Comparison of ENCODE assay signal across 22 mouse cellular contexts in the genomic region with DNA sequence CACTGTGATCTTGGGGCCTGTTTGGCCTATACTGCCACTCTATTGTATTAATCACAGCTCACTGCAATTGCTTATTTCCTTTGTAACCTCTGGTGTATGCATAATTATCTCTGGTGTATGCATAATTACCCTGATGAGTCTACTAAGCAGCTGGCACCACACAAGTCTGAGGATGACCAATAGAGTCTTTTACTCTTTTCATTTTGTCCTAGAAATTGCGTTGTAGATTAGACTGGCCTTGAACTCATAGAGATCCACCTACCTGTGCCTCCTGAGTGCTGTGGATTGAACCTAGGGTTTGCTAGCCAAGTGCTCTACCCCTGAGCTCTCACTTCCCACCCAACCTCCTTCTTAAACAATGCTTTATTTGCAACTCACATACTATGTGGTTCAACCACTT. TPM values are rescaled to one million over a fixed set of nuclear protein-coding genes. Genes with fewer than 3 reads are reported as not detected.
DNase-seq lines count a peak whose midpoint lies in the region; TF ChIP-seq lines count a peak whose summit lies in the region.
"Had no signal": no experiment of that assay in that cellular context is flagged by ENCODE, and none has a peak within 500 bp of the region (broad histone marks: within the 10 kb centered on the region; RNA-seq: fewer than 3 reads in every experiment).

No protein-coding gene starts in this region.

- TF ChIP-seq POLR2A in cerebellum, adult 2 months (IDR thresholded peaks at IDR 0.05; ENCODE audit: borderline replicate concordance, insufficient read depth, low read length) = no peak
- no peak for TF ChIP-seq POLR2A in heart, adult 2 months (IDR thresholded peaks at IDR 0.05; ENCODE audit: insufficient read depth, low read depth, low read length)

- WGBS in limb, embryonic 10.5 days = 100% methylated on average over 1 of the region's 1 CpGs
- whole genome bisulfite sequencing in cerebellum, adult 2 months = 58% methylated on average over 1 of the region's 1 CpGs
- 98% methylated on average over 1 of the region's 1 CpGs for WGBS in heart, adult 2 months

- no peak overlapping the region for H3K4me3 ChIP-seq in layer of hippocampus, adult 2 months
- no peak overlapping the region for H3K4me3 ChIP-seq in limb, embryonic 10.5 days
- H3K4me3 ChIP-seq in cerebellum, adult 2 months (replicated peaks; ENCODE audit: insufficient read depth, low read depth, low read length) = no peak overlapping the region
- H3K4me3 ChIP-seq in heart, adult 2 months = no peak overlapping the region
- H3K4me3 ChIP-seq: embryonic facial prominence, embryonic 12.5 days; forebrain, embryonic 15.5 days; heart, embryonic 15.5 days; hindbrain, embryonic 10.5 days had no signal

- TF ChIP-seq EP300 in heart, adult 2 months (IDR thresholded peaks at IDR 0.05; ENCODE audit: insufficient read depth, low read depth, low read length) = no peak

- H3K36me3 ChIP-seq in limb, embryonic 10.5 days = peaks cover 15% of the 10 kb centered on the region
- peaks cover 6% of the 10 kb centered on the region for H3K36me3 ChIP-seq in heart, adult 2 months (ENCODE audit: control insufficient read depth, insufficient read depth, low read length)

- H3K79me2 ChIP-seq in heart, adult 2 months (replicated peaks; ENCODE audit: control insufficient read depth, insufficient read depth, low read length) = no peaks in the 10 kb centered on the region

- peak overlapping the region; percentile 83 for H3K27ac ChIP-seq in layer of hippocampus, adult 2 months
- H3K27ac ChIP-seq in limb, embryonic 10.5 days = peak overlapping the region; percentile 83; the same call in 1 of the 2 replicates
- H3K27ac ChIP-seq in cerebellum, adult 2 months (ENCODE audit: insufficient read depth, low read length) = no peak overlapping the region
- H3K27ac ChIP-seq in heart, adult 2 months = no peak overlapping the region
- H3K27ac ChIP-seq: embryonic facial prominence, embryonic 12.5 days; forebrain, embryonic 15.5 days; heart, embryonic 15.5 days; hindbrain, embryonic 10.5 days had no signal

- peaks cover 47% of the 10 kb centered on the region for H3K4me1 ChIP-seq in limb, embryonic 10.5 days
- H3K4me1 ChIP-seq in cerebellum, adult 2 months (ENCODE audit: control insufficient read depth, insufficient read depth, low read length) = peaks cover 18% of the 10 kb centered on the region
- H3K4me1 ChIP-seq in heart, adult 2 months (ENCODE audit: control insufficient read depth, insufficient read depth, low read length) = peaks cover 6% of the 10 kb centered on the region; the same call in 1 of the 2 replicates

- intact Hi-C loops in heart, adult 2 months (cut with DNase I) = no loop called here

- DNase-seq in layer of hippocampus, adult 2 months (ENCODE audit: low spot score in 2 of 2) = no peak
- DNase-seq in layer of hippocampus, adult 9-10 months (ENCODE audit: low spot score) = no peak
- peak; percentile 74 for DNase-seq in retina, postnatal 1 day
- DNase-seq in retina, embryonic 14.5 days (ENCODE audit: low spot score) = no peak
- peak; percentile 59 for DNase-seq in A20 (ENCODE audit: low read depth, low spot score)
- no peak for DNase-seq in limb, embryonic 10.5 days (ENCODE audit: low spot score)
- no peak for DNase-seq in cerebellum, adult 2 months
- no peak for DNase-seq in heart, adult 2 months
- DNase-seq: adrenal gland, adult 8-10 months; adrenal gland, postnatal 36 days; B cell, adult 2 months; cerebellum, adult 8-10 months; cerebellum, postnatal 25 days; gastrocnemius, postnatal 36 days; heart, adult 18-20 months; heart, postnatal 14 days had no signal

- H3K27me3 ChIP-seq in limb, embryonic 10.5 days (ENCODE audit: low read depth, poor library complexity, severe bottlenecking) = no peaks in the 10 kb centered on the region
- no peaks in the 10 kb centered on the region for H3K27me3 ChIP-seq in cerebellum, adult 2 months (ENCODE audit: control insufficient read depth, insufficient read depth, low read length)
- no peaks in the 10 kb centered on the region for H3K27me3 ChIP-seq in heart, adult 2 months (ENCODE audit: control insufficient read depth, insufficient read depth, low read length)
- H3K27me3 ChIP-seq: embryonic facial prominence, embryonic 12.5 days; forebrain, embryonic 15.5 days; heart, embryonic 15.5 days had no signal

- no peak for TF ChIP-seq CTCF in layer of hippocampus, adult 2 months (conservative IDR thresholded peaks at IDR 0.05)
- TF ChIP-seq CTCF in cerebellum, adult 2 months (IDR thresholded peaks at IDR 0.05; ENCODE audit: borderline replicate concordance, insufficient read depth, low read depth, low read length) = no peak
- no peak for TF ChIP-seq CTCF in heart, adult 2 months (IDR thresholded peaks at IDR 0.05)

- no peak overlapping the region for H3K9ac ChIP-seq in heart, adult 2 months (ENCODE audit: low read depth, low read length)
- H3K9ac ChIP-seq: embryonic facial prominence, embryonic 12.5 days; forebrain, embryonic 15.5 days; heart, embryonic 15.5 days had no signal

- H3K9me3 ChIP-seq in limb, embryonic 10.5 days (replicated peaks) = no peaks in the 10 kb centered on the region
- H3K9me3 ChIP-seq: embryonic facial prominence, embryonic 12.5 days; forebrain, embryonic 15.5 days; G1E; heart, embryonic 15.5 days; hindbrain, embryonic 10.5 days had no signal

RNA-seq across cellular contexts. Expression of a gene that starts 10.3 kb away (rescaled TPM):
- 10 to 100 TPM; 70.4 to 82.6 TPM for total RNA-seq in layer of hippocampus, adult 2 months (2021)
- polyA plus RNA-seq in limb, embryonic 10.5 days (2016; fragmentation: Nextera tagmentation; extraction: Ambion mirVana) = 132 and 157 TPM in 2 replicates
- 41.6 and 45.7 TPM in 2 replicates for polyA plus RNA-seq in cerebellum, adult 2 months (2012; rRNA removed)
- 10 to 100 TPM; 41.4 to 41.9 TPM for total RNA-seq in heart, adult 2 months (2021)
- polyA plus RNA-seq in heart, adult 2 months (2012; rRNA removed) = 9.3 and 13.6 TPM in 2 replicates

RNA-seq across cellular contexts. Expression of a gene that starts 11.1 kb away (rescaled TPM):
- total RNA-seq in layer of hippocampus, adult 2 months (2021) = not detected
- polyA plus RNA-seq in limb, embryonic 10.5 days (2016; fragmentation: Nextera tagmentation; extraction: Ambion mirVana) = 0.39 and 0.69 TPM in 2 replicates
- polyA plus RNA-seq in cerebellum, adult 2 months (2012; rRNA removed) = 0.36 and 1.00 TPM in 2 replicates
- not detected for total RNA-seq in heart, adult 2 months (2021)
- polyA plus RNA-seq in heart, adult 2 months (2012; rRNA removed) = 0.31 TPM in 1 of 2 replicates, not detected in the other
- total RNA-seq: G1E; gastrocnemius, adult 8-10 months; heart, adult 18-20 months; heart, postnatal 14 days had no signal
- polyA plus RNA-seq: G1E had no signal

RNA-seq across cellular contexts. Expression of a gene that starts 21.0 kb away (rescaled TPM):
- total RNA-seq in layer of hippocampus, adult 2 months (2021) = 10 to 100 TPM; 88.7 to 94.8 TPM
- 17.5 and 18.0 TPM in 2 replicates for polyA plus RNA-seq in limb, embryonic 10.5 days (2016; fragmentation: Nextera tagmentation; extraction: Ambion mirVana)
- 33.4 and 35.9 TPM in 2 replicates for polyA plus RNA-seq in cerebellum, adult 2 months (2012; rRNA removed)
- total RNA-seq in heart, adult 2 months (2021) = 10 to 100 TPM; 42.5 to 51.6 TPM
- polyA plus RNA-seq in heart, adult 2 months (2012; rRNA removed) = 39.2 TPM in 2 replicates

RNA-seq across cellular contexts. Expression of a gene that starts 60.0 kb away (rescaled TPM):
- total RNA-seq in layer of hippocampus, adult 2 months (2021) = 10 to 100 TPM; 71.1 to 76.9 TPM
- polyA plus RNA-seq in limb, embryonic 10.5 days (2016; fragmentation: Nextera tagmentation; extraction: Ambion mirVana) = 0.33 and 0.51 TPM in 2 replicates
- polyA plus RNA-seq in cerebellum, adult 2 months (2012; rRNA removed) = 69.8 and 72.1 TPM in 2 replicates
- under 1 TPM; 0.16 to 0.25 TPM for total RNA-seq in heart, adult 2 months (2021)
- 0.29 and 1.4 TPM in 2 replicates for polyA plus RNA-seq in heart, adult 2 months (2012; rRNA removed)
- total RNA-seq: gastrocnemius, adult 8-10 months had no signal

Comparison
In these comparisons a context has a peak if more than half of its experiments do, and no peak if none do; other contexts are left out.
1. DNase-seq: peak in retina, postnatal 1 day (single experiment) and A20 (single experiment); none in layer of hippocampus, adult 2 months (0 of 2), layer of hippocampus, adult 9-10 months (single experiment), retina, embryonic 14.5 days (single experiment), limb, embryonic 10.5 days (single experiment), cerebellum, adult 2 months (0 of 2) and heart, adult 2 months (0 of 2).
2. H3K27ac ChIP-seq: peak in layer of hippocampus, adult 2 months (single experiment) and limb, embryonic 10.5 days (single experiment); none in cerebellum, adult 2 months (single experiment) and heart, adult 2 months (single experiment).